Mouse (Mus musculus) heart, embryonic 14.5 days (tissue): ENCODE measurements around the gene 4933428G20Rik. TPM values are rescaled to one million over a fixed set of nuclear protein-coding genes. Genes with fewer than 3 reads are reported as not detected.

Experiments
- ATAC-seq: fragments of 200-750 bp; cut with Nextera tagmentation; 2 replicates; pipeline ENCODE4 v1.8.0; 2017; ENCODE audit warnings: low read depth, moderate TSS enrichment; ENCODE audit not compliant: insufficient number of reproducible peaks, insufficient read depth, low FRiP score
- H3K27ac ChIP-seq, 2 experiments: fragments of 200-500 bp in 1 of 2; fragments of 300-500 bp in 1 of 2; sonication (generic) in 1 of 2; replicated peaks in 1 of 2; 2 replicates each; pipeline ENCODE4 v1.5.1; 2012 to 2014; ENCODE audit warnings: low read depth in 2 of 2, low read length in 2 of 2, control low read depth in 1 of 2, mild to moderate bottlenecking in 1 of 2, mixed read lengths in 1 of 2; ENCODE audit not compliant: control insufficient read depth in 1 of 2, insufficient read depth in 1 of 2
- H3K27me3 ChIP-seq: fragments of 300-500 bp; sonication (generic); 2 replicates; pipeline ENCODE4 v1.6.1; 2014; ENCODE audit warnings: mild to moderate bottlenecking, low read length, control low read depth; ENCODE audit not compliant: control insufficient read depth, insufficient read depth
- H3K36me3 ChIP-seq: fragments of 300-500 bp; sonication (generic); 2 replicates; pipeline ENCODE4 v1.6.1; 2014; ENCODE audit warnings: mild to moderate bottlenecking, control low read depth, low read length, mixed read lengths; ENCODE audit not compliant: control insufficient read depth, insufficient read depth
- H3K4me1 ChIP-seq, 2 experiments: fragments of 200-500 bp in 1 of 2; fragments of 300-500 bp in 1 of 2; sonication (generic) in 1 of 2; 2 replicates each; pipeline ENCODE4 v1.6.1; 2012 to 2014; ENCODE audit warnings: low read length in 2 of 2, control low read depth in 1 of 2, mixed read lengths in 1 of 2; ENCODE audit not compliant: control insufficient read depth in 2 of 2, insufficient read depth in 2 of 2
- H3K4me2 ChIP-seq: fragments of 300-500 bp; sonication (generic); 2 replicates; pipeline ENCODE4 v1.6.1; 2014; ENCODE audit warnings: mild to moderate bottlenecking, low read length
- H3K4me3 ChIP-seq, 2 experiments: fragments of 200-500 bp in 1 of 2; fragments of 300-500 bp in 1 of 2; sonication (generic) in 1 of 2; 2 replicates each; pipeline ENCODE4 v1.5.1; 2012 to 2014; ENCODE audit warnings: low read length in 2 of 2, mild to moderate bottlenecking in 2 of 2, control low read depth in 1 of 2, low read depth in 1 of 2, moderate library complexity in 1 of 2; ENCODE audit not compliant: control insufficient read depth in 1 of 2, insufficient read depth in 1 of 2
- H3K9ac ChIP-seq: fragments of 300-500 bp; sonication (generic); 2 replicates; pipeline ENCODE4 v1.6.1; 2014; ENCODE audit warnings: mild to moderate bottlenecking, low read length
- H3K9me3 ChIP-seq: fragments of 300-500 bp; sonication (generic); 2 replicates; pipeline ENCODE4 v1.6.1; 2016; ENCODE audit warnings: low read length, control low read depth; ENCODE audit not compliant: control insufficient read depth
- WGBS: fragments of 180-500 bp; shearing (Covaris S2); extraction: QIAGEN DNeasy Blood & Tissue Kit; methylation state at CpG from one replicate; pipeline ENCODE4 v1.1.7; 2014; 5-methylcytosine and 5-hydroxymethylcytosine counted together
- polyA plus RNA-seq: library from polyadenylated mRNA; unstranded; fragments of >200 nt; fragmentation: Nextera tagmentation; extraction: Ambion mirVana; gene quantifications from 2 replicates; pipeline ENCODE4 v1.2.1, GENCODE M21; 2014

Gene 4933428G20Rik
- polyA plus RNA-seq, 1 experiment from 2014 or later = not detected

DNA sequence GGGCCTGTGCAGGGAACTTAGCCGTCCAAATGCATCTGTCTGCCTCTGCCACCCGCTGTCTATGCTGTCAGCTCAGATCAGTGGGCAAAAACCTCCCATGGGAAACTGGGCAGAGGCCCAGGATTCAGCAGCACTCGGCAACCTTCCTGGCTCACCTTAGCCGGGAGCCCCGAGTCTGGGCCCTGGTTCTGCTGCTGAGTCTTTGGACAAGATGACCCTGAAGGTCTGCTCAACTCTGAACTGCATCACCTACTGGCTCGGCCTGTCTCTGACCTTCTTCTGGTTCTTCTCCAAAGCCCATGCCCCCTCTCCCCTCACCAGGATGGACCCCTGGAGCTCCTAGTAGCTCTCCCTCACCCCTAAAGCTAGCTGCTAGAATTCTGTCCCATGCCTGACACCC is 54.5 kb downstream of the 4933428G20Rik start:
- no peaks in the 10 kb centered on the region for H3K27me3 ChIP-seq
- 40% methylated on average over 6 of the region's 6 CpGs for WGBS
- no peaks in the 10 kb centered on the region for H3K9me3 ChIP-seq
- peaks cover 39 to 60% of the 10 kb centered on the region in 2 experiments for H3K4me1 ChIP-seq
- no peak overlapping the region for H3K4me2 ChIP-seq
- H3K4me3 ChIP-seq = no peak overlapping the region
- peak overlapping the region; percentile 12; the same call in 1 of the 2 replicates for H3K9ac ChIP-seq
- H3K27ac ChIP-seq = peak overlapping the region; percentile 5 to 24; a peak in 1 of 4 replicates
- H3K36me3 ChIP-seq = peaks cover 70% of the 10 kb centered on the region
- ATAC-seq = no peak

DNA sequence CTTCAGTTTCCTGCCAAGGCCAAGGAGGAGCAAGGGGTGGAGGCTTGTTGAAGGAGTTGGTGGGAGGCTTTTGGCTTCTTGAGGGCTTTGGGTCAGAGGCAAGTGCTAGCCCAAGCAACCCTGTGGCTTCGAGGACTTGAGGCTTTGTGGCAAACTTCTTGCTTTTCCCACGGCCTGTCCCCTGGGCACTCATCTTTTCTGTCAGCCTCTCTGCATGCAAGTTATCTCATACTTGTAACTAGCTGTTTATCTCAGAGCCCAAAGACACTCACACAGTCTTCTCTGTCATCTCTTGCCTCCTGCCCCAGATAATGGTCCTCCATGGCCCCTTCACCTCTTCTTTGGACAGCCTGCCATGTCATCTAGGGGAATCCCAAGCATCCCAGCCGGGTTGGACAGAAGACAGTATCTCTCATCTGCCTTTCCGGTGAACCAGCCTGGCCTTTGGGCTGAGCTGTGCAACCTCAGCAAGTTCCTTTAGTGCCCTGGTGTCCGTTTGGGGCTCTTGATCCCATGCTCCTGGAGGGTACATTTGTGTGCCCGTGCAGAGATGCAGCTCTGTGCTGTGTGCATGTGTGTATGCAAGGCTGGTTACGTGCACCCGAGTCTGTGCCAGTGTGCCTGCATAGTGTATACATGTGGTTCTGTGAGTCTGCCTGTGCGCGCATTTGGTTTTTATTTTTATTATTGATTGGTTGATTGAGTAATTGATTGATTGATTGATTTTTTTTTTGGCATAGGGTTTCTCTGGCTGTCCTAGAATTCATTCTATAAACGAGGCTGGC is 57.1 kb downstream of the 4933428G20Rik start:
- Histone ChIP-seq H3K36me3 (peaks cover 51% of the 10 kb centered on the region), H3K9me3 (no peaks in the 10 kb centered on the region), H3K4me3 (no peak overlapping the region), H3K4me1 (peaks cover 41 to 57% of the 10 kb centered on the region in 2 experiments), H3K4me2 (peak overlapping the region; percentile 74), H3K27me3 (no peaks in the 10 kb centered on the region), H3K9ac (peak overlapping the region; percentile 95), H3K27ac (0 out of 4 replicates have a peak overlapping the region, but pooled peaks of 1 of the 2 experiments have one; percentile 34)
- no peak for ATAC-seq
- 60% methylated on average over 11 of the region's 11 CpGs for WGBS

DNA sequence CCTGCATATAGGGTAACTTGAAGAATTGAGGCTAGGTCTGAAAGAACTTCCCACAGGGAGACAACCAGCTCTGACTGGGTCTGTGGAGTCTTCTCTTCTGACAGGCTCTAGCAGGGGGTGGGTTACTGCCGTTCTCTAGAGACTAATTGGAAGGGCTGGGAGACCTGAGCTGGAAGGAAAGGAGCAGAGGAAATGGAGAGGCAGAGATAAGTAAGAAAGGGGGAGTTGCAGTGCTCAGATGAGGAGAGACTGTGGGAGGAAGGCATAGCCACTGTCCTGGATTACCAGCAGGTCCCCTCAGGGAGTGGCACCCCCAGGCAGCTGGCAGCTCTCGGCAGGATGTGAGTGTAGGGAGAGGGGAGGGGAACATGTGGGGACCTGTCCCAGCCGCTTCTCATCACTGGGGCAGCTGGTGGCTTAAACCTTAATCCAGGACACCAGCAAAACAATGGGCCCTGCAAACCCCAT is 58.4 kb downstream of the 4933428G20Rik start:
- peaks cover 37% of the 10 kb centered on the region for H3K36me3 ChIP-seq
- H3K9me3 ChIP-seq = no peaks in the 10 kb centered on the region
- ATAC-seq = no peak
- H3K9ac ChIP-seq = peak overlapping the region; percentile 95
- peaks cover 52 to 68% of the 10 kb centered on the region in 2 experiments for H3K4me1 ChIP-seq
- H3K4me2 ChIP-seq = peak overlapping the region; percentile 74
- H3K4me3 ChIP-seq = peak overlapping the region; percentile 75 to 84
- H3K27me3 ChIP-seq = no peaks in the 10 kb centered on the region
- peak overlapping the region; percentile 74 to 94 for H3K27ac ChIP-seq
- WGBS = 11% methylated on average over 3 of the region's 3 CpGs

DNA sequence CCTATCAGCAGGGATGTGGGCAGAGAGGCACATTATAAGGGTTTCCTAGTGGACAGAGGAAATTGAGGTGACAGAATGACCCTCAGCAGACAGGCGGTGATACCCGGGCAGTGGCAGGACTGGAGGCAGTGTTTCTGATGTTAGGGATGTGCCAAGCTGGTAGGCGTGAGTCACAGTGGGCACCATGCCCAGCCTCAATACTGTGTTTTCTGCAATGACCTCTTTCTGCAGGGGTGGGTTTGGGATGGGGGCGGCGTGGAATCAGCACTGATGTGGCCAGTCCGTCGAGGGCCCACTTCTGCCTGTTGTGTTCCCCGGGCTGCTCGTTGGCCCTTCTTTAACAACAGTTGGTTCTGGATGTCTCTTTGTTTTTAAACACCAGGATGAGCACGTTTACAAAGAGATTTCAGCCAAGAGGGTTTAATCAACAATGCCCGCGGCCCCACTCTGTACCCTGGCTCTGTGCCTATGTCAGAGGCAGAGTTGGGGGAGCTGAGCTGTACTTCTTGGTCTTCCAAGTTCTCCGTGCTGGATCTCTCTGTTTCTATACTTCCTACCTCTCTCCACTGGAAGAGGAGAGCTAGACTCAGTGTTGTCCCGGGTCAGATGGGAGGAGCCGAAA is 59.0 kb downstream of the 4933428G20Rik start:
- Histone ChIP-seq H3K4me1 (peaks cover 58 to 73% of the 10 kb centered on the region in 2 experiments), H3K4me3 (peak overlapping the region; percentile 75 to 84), H3K9me3 (no peaks in the 10 kb centered on the region), H3K9ac (peak overlapping the region; percentile 95), H3K36me3 (peaks cover 32% of the 10 kb centered on the region), H3K4me2 (peak overlapping the region; percentile 74), H3K27ac (peak overlapping the region; percentile 74 to 94), H3K27me3 (no peaks in the 10 kb centered on the region)
- no peak for ATAC-seq
- 9% methylated on average over 15 of the region's 15 CpGs for WGBS

Other genes with a start within 250 kb of the 4933428G20Rik start
- 86.9 and 90.0 TPM in 2 replicates for gene Npepps, start 219.7 kb downstream of the 4933428G20Rik start, polyA plus RNA-seq
- gene Mrpl45, start 184.6 kb downstream of the 4933428G20Rik start, polyA plus RNA-seq = 56.2 and 59.2 TPM in 2 replicates
- 0.05 TPM in 2 replicates for gene Gpr179, start 148.3 kb downstream of the 4933428G20Rik start, polyA plus RNA-seq
- 2.2 and 3.6 TPM in 2 replicates for gene Socs7, start 137.8 kb downstream of the 4933428G20Rik start, polyA plus RNA-seq
- 7.1 and 8.4 TPM in 2 replicates for gene Arhgap23, start 84.8 kb downstream of the 4933428G20Rik start, polyA plus RNA-seq
- gene Srcin1, start 75.8 kb upstream of the 4933428G20Rik start, polyA plus RNA-seq = 0.22 TPM in 1 of 2 replicates, not detected in the other
- 0.77 and 1.00 TPM in 2 replicates for gene Epop, start 129.4 kb upstream of the 4933428G20Rik start, polyA plus RNA-seq
- gene Mllt6, start 163.1 kb upstream of the 4933428G20Rik start, polyA plus RNA-seq = 3.2 and 3.3 TPM in 2 replicates
- gene Cisd3, start 185.5 kb upstream of the 4933428G20Rik start, polyA plus RNA-seq = 52.6 and 63.2 TPM in 2 replicates
- gene Pcgf2, start 200.2 kb upstream of the 4933428G20Rik start, polyA plus RNA-seq = 12.5 and 14.5 TPM in 2 replicates
- gene Psmb3, start 203.1 kb upstream of the 4933428G20Rik start, polyA plus RNA-seq = 430 and 441 TPM in 2 replicates
- gene Pip4k2b, start 244.4 kb upstream of the 4933428G20Rik start, polyA plus RNA-seq = 0.80 and 1.1 TPM in 2 replicates